Mouse (Mus musculus): ENCODE measurements around the gene Ip6k3.

DNA sequence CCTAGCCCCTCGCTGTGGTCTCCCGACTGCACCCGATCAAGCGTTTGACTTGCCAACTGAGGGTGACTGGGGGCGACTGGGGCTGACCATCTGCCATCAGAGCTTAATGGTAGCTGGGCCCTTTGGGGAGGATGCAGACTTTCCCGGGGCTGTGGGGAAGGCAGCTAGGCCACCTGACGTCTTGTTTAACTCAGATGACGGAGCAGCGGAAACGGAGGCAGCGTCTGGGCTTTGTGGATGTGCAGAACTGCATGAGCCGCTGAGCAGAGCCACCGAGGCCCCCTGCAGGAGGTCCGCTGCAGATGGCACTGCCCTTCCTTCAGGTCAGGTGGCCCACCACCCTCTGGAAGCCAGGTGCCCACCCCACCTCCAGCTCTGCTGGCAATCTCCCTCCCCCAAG, 46.3 kb downstream of the Ip6k3 start:
- TF ChIP-seq GATA1 (IDR thresholded peaks at IDR 0.05; ENCODE audit: borderline replicate concordance, low read length) (no peak), FLI1 (IDR thresholded peaks at IDR 0.05; ENCODE audit: low read length) (no peak)
